Mouse (Mus musculus) embryonic fibroblast, embryonic 13.5 days (primary cell): ENCODE data around the gene Frem1.

Experiments
- CTCF ChIP-seq: IDR thresholded peaks from 2 replicates; pipeline ENCODE4 v1.5.1; 2011; ENCODE audit warnings: mild to moderate bottlenecking, control low read depth, low read length, moderate library complexity, borderline replicate concordance; ENCODE audit not compliant: insufficient read depth
- POLR2A ChIP-seq: IDR thresholded peaks from 2 replicates; pipeline ENCODE4 v1.6.1; 2011; ENCODE audit warnings: low read depth, mild to moderate bottlenecking, control low read depth, low read length, moderate library complexity

DNA sequence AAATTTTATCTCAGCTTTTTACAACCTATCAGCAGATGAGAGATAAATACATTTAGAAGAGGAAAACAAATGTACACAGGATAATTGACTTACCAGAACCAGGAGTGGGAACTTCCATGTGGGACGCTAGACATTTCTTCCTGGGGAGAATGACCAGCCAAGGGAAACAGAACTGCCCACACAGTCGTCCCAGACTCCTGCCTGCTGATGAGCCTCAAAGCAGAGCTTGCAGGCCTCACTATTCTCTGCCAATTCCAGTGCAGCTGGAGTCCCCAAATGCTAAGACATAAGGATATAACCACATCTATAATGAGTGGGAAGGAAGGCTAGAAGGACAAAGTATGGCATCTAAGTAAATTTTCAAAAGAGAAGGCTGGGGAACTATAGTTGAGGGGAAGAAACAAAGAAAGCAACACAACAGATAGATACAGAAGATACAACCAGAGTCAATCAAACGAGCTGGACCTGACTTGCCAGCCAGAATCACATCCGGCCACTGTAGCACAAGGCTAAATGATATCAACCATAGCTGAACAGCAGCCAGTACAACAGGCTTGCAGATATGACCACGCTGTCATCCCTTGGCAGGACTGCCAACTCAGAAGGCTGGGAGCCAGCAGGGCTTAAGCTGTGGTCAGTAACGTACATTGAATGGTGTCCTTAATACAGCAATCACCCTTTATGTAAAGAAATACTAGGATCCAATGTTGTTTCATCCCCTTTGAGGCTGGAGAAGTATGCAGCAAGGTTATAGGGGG is 38.7 kb upstream of the Frem1 start:
- TF ChIP-seq POLR2A (no peak), CTCF (no peak)
